Mouse (Mus musculus) cortical plate, adult 2 months (tissue): ENCODE measurements around the gene Lin7c.

Experiments
- CTCF ChIP-seq: fragments of 200-500 bp; IDR thresholded peaks from 2 replicates; pipeline ENCODE4 v1.5.1; 2011; ENCODE audit warnings: mild to moderate bottlenecking, control low read depth, low read length; ENCODE audit not compliant: insufficient read depth; ENCODE audit errors: extremely low read depth
- POLR2A ChIP-seq: fragments of 200-500 bp; IDR thresholded peaks from 2 replicates; pipeline ENCODE4 v1.6.1; 2011; ENCODE audit warnings: mild to moderate bottlenecking, low read length, control low read depth; ENCODE audit not compliant: insufficient read depth; ENCODE audit errors: extremely low read depth

DNA sequence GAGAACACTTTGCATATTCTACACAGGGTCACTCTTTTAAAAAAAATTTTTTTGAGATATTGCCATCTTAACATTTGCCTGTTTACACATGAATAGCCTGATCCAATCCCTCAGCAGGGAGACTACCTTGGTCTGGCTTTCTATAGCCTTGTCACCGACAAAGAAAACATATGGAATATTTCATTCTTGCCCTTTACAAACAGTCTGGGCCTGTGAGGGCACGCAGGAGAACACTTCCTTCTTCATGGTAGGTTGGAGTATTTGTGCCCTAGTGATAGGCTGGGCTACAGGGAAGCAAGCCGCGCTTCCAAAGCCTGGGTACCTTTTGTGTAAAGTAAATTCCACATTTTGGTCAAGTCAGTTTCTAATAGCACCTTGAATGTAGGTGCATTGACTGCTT, 38.1 kb downstream of the Lin7c start:
- TF ChIP-seq CTCF (no peak), POLR2A (no peak)
